ENCODE assay signal across 24 mouse cellular contexts in genomic region chr2:77835781-77836180, GRCm38 (mm10). TPM values are rescaled to one million over a fixed set of nuclear protein-coding genes. Genes with fewer than 3 reads are reported as not detected.
A peak's percentile ranks its signal among the peaks of the same experiment; 100 is the strongest.
DNase-seq lines count a peak whose midpoint lies in the region; ATAC-seq and TF ChIP-seq lines count a peak whose summit lies in the region.
"Had no signal": no experiment of that assay in that cellular context is flagged by ENCODE, and none has a peak within 500 bp of the region (broad histone marks: within the 10 kb centered on the region; RNA-seq: fewer than 3 reads in every experiment).

No protein-coding gene starts in this region.

- 62% methylated on average over 3 of the region's 3 CpGs for WGBS in forebrain, postnatal 0 days
- 59% methylated on average over 3 of the region's 3 CpGs for WGBS in forebrain, embryonic 14.5 days

- DNase-seq in forebrain, postnatal 0 days: no peak
- no peak for DNase-seq in forebrain, embryonic 14.5 days (ENCODE audit: low spot score)
- DNase-seq in layer of hippocampus, adult 2 months (ENCODE audit: low spot score in 2 of 2): no peak
- DNase-seq in layer of hippocampus, adult 18-20 months (ENCODE audit: low spot score in 2 of 2): no peak
- peak; percentile 16 for DNase-seq in ES-E14 (ENCODE audit: low read depth, low spot score)
- no peak for DNase-seq in urinary bladder, postnatal 10 days (ENCODE audit: low spot score)
- DNase-seq in heart, postnatal 25 days (ENCODE audit: low spot score): no peak
- DNase-seq: adrenal gland, adult 2 months; adrenal gland, postnatal 25 days; cerebellum, adult 2 months; gastrocnemius, adult 2 months; gastrocnemius, postnatal 25 days; heart, postnatal 14 days; kidney, adult 18-20 months had no signal

- no peaks in the 10 kb centered on the region for H3K36me3 ChIP-seq in forebrain, postnatal 0 days (ENCODE audit: insufficient read depth)
- H3K36me3 ChIP-seq in forebrain, embryonic 14.5 days (ENCODE audit: control insufficient read depth, insufficient read depth, low read length): no peaks in the 10 kb centered on the region
- H3K36me3 ChIP-seq in E14TG2a.4 (ENCODE audit: insufficient read depth, low read length): no peaks in the 10 kb centered on the region
- no peaks in the 10 kb centered on the region for H3K36me3 ChIP-seq in ES-E14 (ENCODE audit: control insufficient read depth, insufficient read depth, low read length, poor library complexity, severe bottlenecking)
- H3K36me3 ChIP-seq: embryonic facial prominence, embryonic 13.5 days; forebrain, embryonic 12.5 days; heart, embryonic 15.5 days; hindbrain, embryonic 10.5 days; hindbrain, embryonic 15.5 days had no signal

- H3K9me3 ChIP-seq in forebrain, postnatal 0 days (ENCODE audit: low read length): no peaks in the 10 kb centered on the region
- no peaks in the 10 kb centered on the region for H3K9me3 ChIP-seq in forebrain, embryonic 14.5 days (replicated peaks; ENCODE audit: control insufficient read depth, low read length)
- H3K9me3 ChIP-seq in E14TG2a.4 (ENCODE audit: low read length): no peaks in the 10 kb centered on the region
- H3K9me3 ChIP-seq in ES-E14 (ENCODE audit: control insufficient read depth, insufficient read depth, low read depth, low read length): no peaks in the 10 kb centered on the region
- H3K9me3 ChIP-seq: embryonic facial prominence, embryonic 13.5 days; forebrain, embryonic 12.5 days; heart, embryonic 15.5 days; hindbrain, embryonic 10.5 days; hindbrain, embryonic 15.5 days had no signal

- TF ChIP-seq CTCF in forebrain, postnatal 0 days (IDR thresholded peaks at IDR 0.05; ENCODE audit: low read depth): 0 out of 2 replicates have a peak, but pooled peaks have one; percentile 4
- TF ChIP-seq CTCF in layer of hippocampus, adult 2 months (conservative IDR thresholded peaks at IDR 0.05): peak; percentile 47
- peak; percentile 32 for TF ChIP-seq CTCF in E14TG2a.4 (conservative IDR thresholded peaks at IDR 0.05; ENCODE audit: low read length)

- no peaks in the 10 kb centered on the region for H3K27me3 ChIP-seq in forebrain, postnatal 0 days (ENCODE audit: insufficient read depth, low read length)
- no peaks in the 10 kb centered on the region for H3K27me3 ChIP-seq in forebrain, embryonic 14.5 days (replicated peaks; ENCODE audit: control insufficient read depth, insufficient read depth, low read length)
- peaks cover 1% of the 10 kb centered on the region; the same call in 1 of the 2 replicates for H3K27me3 ChIP-seq in E14TG2a.4 (ENCODE audit: insufficient read depth, low read length)
- H3K27me3 ChIP-seq: CH12.LX; embryonic facial prominence, embryonic 13.5 days; forebrain, embryonic 12.5 days; heart, embryonic 15.5 days; hindbrain, embryonic 15.5 days had no signal

- H3K27ac ChIP-seq in forebrain, postnatal 0 days (ENCODE audit: low read depth, low read length): no peak overlapping the region
- no peak overlapping the region for H3K27ac ChIP-seq in forebrain, embryonic 14.5 days (ENCODE audit: low read depth, low read length)
- H3K27ac ChIP-seq in layer of hippocampus, adult 2 months: no peak overlapping the region
- no peak overlapping the region for H3K27ac ChIP-seq in ES-E14 (ENCODE audit: insufficient read depth, low read depth, low read length, poor library complexity, severe bottlenecking)
- H3K27ac ChIP-seq: embryonic facial prominence, embryonic 13.5 days; forebrain, embryonic 12.5 days; gastrocnemius, adult 2 months; heart, embryonic 15.5 days; hindbrain, embryonic 10.5 days; hindbrain, embryonic 15.5 days had no signal

- H3K9ac ChIP-seq in forebrain, postnatal 0 days: no peak overlapping the region
- H3K9ac ChIP-seq in forebrain, embryonic 14.5 days (ENCODE audit: low read length): no peak overlapping the region
- no peak overlapping the region for H3K9ac ChIP-seq in ES-E14 (ENCODE audit: insufficient read depth, low read depth, low read length, poor library complexity, severe bottlenecking)
- H3K9ac ChIP-seq: embryonic facial prominence, embryonic 13.5 days; forebrain, embryonic 12.5 days; heart, embryonic 15.5 days; hindbrain, embryonic 15.5 days had no signal

- ATAC-seq in forebrain, postnatal 0 days: no peak
- no peak for ATAC-seq in forebrain, embryonic 14.5 days
- ATAC-seq: inflammation-experienced regulatory T-cells, adult 6 months had no signal

- no peak overlapping the region for H3K4me2 ChIP-seq in forebrain, postnatal 0 days (ENCODE audit: low read depth)
- no peak overlapping the region for H3K4me2 ChIP-seq in forebrain, embryonic 14.5 days (ENCODE audit: low read length)
- H3K4me2 ChIP-seq: embryonic facial prominence, embryonic 13.5 days; forebrain, embryonic 12.5 days; heart, embryonic 15.5 days; hindbrain, embryonic 15.5 days had no signal

- H3K4me1 ChIP-seq in forebrain, postnatal 0 days (ENCODE audit: insufficient read depth): no peaks in the 10 kb centered on the region
- no peaks in the 10 kb centered on the region for H3K4me1 ChIP-seq in forebrain, embryonic 14.5 days (ENCODE audit: control insufficient read depth, insufficient read depth, low read length)
- H3K4me1 ChIP-seq in E14TG2a.4 (replicated peaks; ENCODE audit: low read depth, low read length): no peaks in the 10 kb centered on the region
- H3K4me1 ChIP-seq in ES-E14 (ENCODE audit: control insufficient read depth in 2 of 2, insufficient read depth in 2 of 2, low read length in 2 of 2, poor library complexity in 1 of 2): no peaks in the 10 kb centered on the region
- H3K4me1 ChIP-seq: embryonic facial prominence, embryonic 13.5 days; forebrain, embryonic 12.5 days; heart, embryonic 15.5 days; hindbrain, embryonic 10.5 days; hindbrain, embryonic 15.5 days had no signal

- intact Hi-C loops in heart, postnatal 25 days (cut with DNase I): no loop called here

- H3K4me3 ChIP-seq in forebrain, postnatal 0 days (ENCODE audit: low read depth, low read length): no peak overlapping the region
- H3K4me3 ChIP-seq in forebrain, embryonic 14.5 days (ENCODE audit: low read depth, low read length): no peak overlapping the region
- no peak overlapping the region for H3K4me3 ChIP-seq in layer of hippocampus, adult 2 months
- H3K4me3 ChIP-seq in E14TG2a.4 (replicated peaks; ENCODE audit: low read length): no peak overlapping the region
- no peak overlapping the region for H3K4me3 ChIP-seq in ES-E14 (ENCODE audit: insufficient read depth in 1 of 2, low read depth in 1 of 2, low read length in 2 of 2, poor library complexity in 1 of 2, severe bottlenecking in 1 of 2)
- H3K4me3 ChIP-seq: embryonic facial prominence, embryonic 13.5 days; forebrain, embryonic 12.5 days; gastrocnemius, adult 2 months; heart, embryonic 15.5 days; hindbrain, embryonic 10.5 days; hindbrain, embryonic 15.5 days had no signal

- in situ Hi-C loops in ES-E14 (cut with MboI; ENCODE audit: low sequenced_read_pairs in 2 of 2, unreplicated experiment in 2 of 2): no loop called here

TF ChIP-seq in ES-E14, 5 proteins besides CTCF, POLR2A, EP300 and RAD21:
- no peak for TF ChIP-seq HCFC1 (IDR thresholded peaks at IDR 0.05; ENCODE audit: borderline replicate concordance, insufficient read depth, low read length)
- TF ChIP-seq MAFK (IDR thresholded peaks at IDR 0.05; ENCODE audit: insufficient read depth, low read depth, low read length): no peak
- TF ChIP-seq ZC3H11A (IDR thresholded peaks at IDR 0.05; ENCODE audit: borderline replicate concordance, low read depth, low read length): no peak
- TF ChIP-seq CHD2 (IDR thresholded peaks at IDR 0.05; ENCODE audit: low read depth, low read length): no peak
- no peak for TF ChIP-seq ZNF384 (IDR thresholded peaks at IDR 0.05; ENCODE audit: low read depth, low read length)

RNA-seq across cellular contexts. Expression of gene Zfp385b, which starts 16.3 kb away (rescaled TPM):
- 9.5 and 10.0 TPM in 2 replicates for total RNA-seq in forebrain, postnatal 0 days (2014; rRNA removed)
- 18.5 and 20.4 TPM in 2 replicates for polyA plus RNA-seq in forebrain, postnatal 0 days (2015; fragmentation: Nextera tagmentation; extraction: Ambion mirVana)
- 4.7 and 8.4 TPM in 2 replicates for polyA plus RNA-seq in forebrain, embryonic 14.5 days (2014; fragmentation: Nextera tagmentation; extraction: Ambion mirVana)
- total RNA-seq in layer of hippocampus, adult 2 months (2021): 10 to 100 TPM; 50.4 to 51.4 TPM
- 10 to 100 TPM; 47.4 to 47.5 TPM for total RNA-seq in layer of hippocampus, adult 18-20 months (2021)
- total RNA-seq in ES-E14 (2012; rRNA removed): 0.09 and 0.32 TPM in 2 replicates
- total RNA-seq in heart, postnatal 25 days (2021): 10 to 100 TPM in 1 of 2 experiments, 1 to 10 TPM in 1; 10.0 to 11.5 TPM
- total RNA-seq: CH12.LX; granulocyte monocyte progenitor cell, adult 5-6 weeks; MEL had no signal
- polyA plus RNA-seq: inflammation-experienced regulatory T-cells, adult 6 months had no signal
